Mouse (Mus musculus) brown adipose tissue, adult 24 weeks (tissue): ENCODE results near the gene Cenpp. TPM values are rescaled to one million over a fixed set of nuclear protein-coding genes. Genes with fewer than 3 reads are reported as not detected.

Source experiments
- H3K27ac ChIP-seq: fragments of 200-500 bp; replicated peaks from 2 replicates; pipeline ENCODE4 v1.5.1; 2012; ENCODE audit warnings: low read depth, mild to moderate bottlenecking, low read length
- H3K4me1 ChIP-seq: fragments of 200-500 bp; 2 replicates; pipeline ENCODE4 v1.6.1; 2012; ENCODE audit warnings: low read length, mixed read lengths; ENCODE audit not compliant: control insufficient read depth, insufficient read depth, insufficient read length
- H3K4me3 ChIP-seq: fragments of 200-500 bp; 2 replicates; pipeline ENCODE4 v1.5.1; 2012; ENCODE audit warnings: low read depth, mild to moderate bottlenecking, low read length, moderate library complexity; ENCODE audit not compliant: insufficient read depth
- polyA plus RNA-seq: library from polyadenylated mRNA; stranded (reverse); fragments of >200 nt; gene quantifications from 2 replicates; pipeline ENCODE4 v1.2.4, GENCODE M21; 2012; ENCODE audit not compliant: missing spikeins, insufficient read depth, insufficient read length

Cenpp gene
- polyA plus RNA-seq: 1.5 TPM in 1 of 2 replicates, not detected in the other

DNA sequence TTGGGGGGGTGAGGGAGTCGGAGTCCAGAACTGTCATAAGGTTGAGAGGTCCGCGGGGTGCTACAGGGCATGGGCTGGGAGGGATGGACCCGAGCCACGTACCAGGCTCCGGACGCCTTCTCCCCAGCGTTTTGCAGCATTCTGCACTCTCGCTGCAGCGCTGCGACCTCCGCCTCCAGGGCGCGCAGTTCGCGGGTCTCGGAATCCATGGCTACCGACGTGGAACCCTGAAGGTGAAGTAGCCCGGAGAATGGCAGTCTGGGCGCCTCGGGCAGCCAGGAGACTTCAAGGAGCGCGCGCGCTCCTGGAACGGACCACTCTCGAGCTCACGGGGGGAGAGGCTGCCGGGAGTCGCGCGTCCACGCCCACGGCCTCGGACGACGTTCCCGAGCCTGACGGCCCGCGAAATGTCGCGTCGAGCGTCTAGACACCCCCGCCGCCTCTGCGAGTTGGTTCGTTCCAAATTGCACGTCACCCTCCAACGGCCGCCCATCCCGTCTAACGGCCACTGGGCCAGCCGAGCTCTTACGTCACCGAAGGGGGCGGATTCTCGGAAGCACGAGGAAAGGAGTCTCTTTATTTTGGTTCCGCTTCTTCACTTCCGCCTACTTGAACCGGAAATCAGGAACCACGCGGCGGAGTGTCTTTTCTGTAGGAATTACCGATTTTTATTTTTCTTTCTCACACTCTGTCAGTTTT, at the start of gene Cenpp, which contains the start of gene Nol8:
Cenpp (minus strand) TSS at position 305 of the 699 bp plus-strand sequence.
Nol8 (plus strand) TSS at position 598 of the 699 bp plus-strand sequence.
- peak within 1 kb of the TSS; percentile 66 for H3K4me3 ChIP-seq
- H3K27ac ChIP-seq: peak within 1 kb of the TSS; percentile 74
- no peaks in the 10 kb centered on the region for H3K4me1 ChIP-seq

DNA sequence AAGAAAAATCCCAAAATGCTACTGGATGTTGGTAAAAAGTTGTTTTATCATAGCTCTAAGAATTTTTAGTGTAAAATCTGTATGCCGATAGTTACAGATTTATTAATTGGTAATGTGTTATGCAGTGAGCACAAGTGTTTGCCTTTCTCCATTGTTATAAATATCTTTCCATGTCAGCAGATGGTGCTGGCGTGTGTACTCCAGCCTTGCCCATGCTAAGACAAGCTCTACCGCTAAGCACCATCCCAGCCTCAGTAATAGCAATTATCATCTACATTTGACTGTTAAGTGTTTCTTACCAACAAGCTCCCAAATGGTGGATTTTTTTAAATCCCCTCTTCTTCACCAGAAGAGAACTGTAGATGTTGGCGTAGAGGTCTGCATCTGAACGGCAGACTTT, 38.5 kb upstream of the Cenpp start:
- no peak overlapping the region for H3K4me3 ChIP-seq
- no peak overlapping the region for H3K27ac ChIP-seq
- no peaks in the 10 kb centered on the region for H3K4me1 ChIP-seq

DNA sequence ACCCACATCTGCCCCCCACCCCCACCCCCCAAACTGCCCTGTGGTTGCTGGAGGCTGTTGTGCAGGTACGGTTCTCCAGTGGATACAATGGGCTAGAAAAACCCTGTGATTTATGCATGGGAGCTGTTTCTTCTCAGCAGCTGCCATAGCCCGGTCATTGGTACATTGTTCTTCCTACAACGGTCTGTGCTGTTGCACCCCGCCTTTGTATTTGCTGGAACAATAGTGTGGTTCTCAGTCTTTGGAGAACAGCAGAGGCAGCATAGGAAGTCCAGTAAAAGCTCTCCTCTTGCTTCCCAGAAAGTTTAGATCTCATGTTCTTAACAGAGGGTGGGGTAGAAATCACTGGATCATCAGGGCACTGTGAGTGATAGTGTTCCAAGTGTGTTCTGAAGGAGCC, 31.7 kb upstream of the Cenpp start:
- H3K4me1 ChIP-seq: 0 out of 2 replicates have a peak, but pooled peaks cover 4% of the 10 kb centered on the region
- H3K4me3 ChIP-seq: no peak overlapping the region
- no peak overlapping the region for H3K27ac ChIP-seq

- Histone ChIP-seq H3K4me1 (0 out of 2 replicates have a peak, but pooled peaks cover 4% of the 10 kb centered on the region), H3K27ac (no peak overlapping the region), H3K4me3 (peak overlapping the region; percentile 81)
Measured at GRCm38 (mm10) chr13:49682233-49682846, 29.8 kb upstream of the Cenpp start.

DNA sequence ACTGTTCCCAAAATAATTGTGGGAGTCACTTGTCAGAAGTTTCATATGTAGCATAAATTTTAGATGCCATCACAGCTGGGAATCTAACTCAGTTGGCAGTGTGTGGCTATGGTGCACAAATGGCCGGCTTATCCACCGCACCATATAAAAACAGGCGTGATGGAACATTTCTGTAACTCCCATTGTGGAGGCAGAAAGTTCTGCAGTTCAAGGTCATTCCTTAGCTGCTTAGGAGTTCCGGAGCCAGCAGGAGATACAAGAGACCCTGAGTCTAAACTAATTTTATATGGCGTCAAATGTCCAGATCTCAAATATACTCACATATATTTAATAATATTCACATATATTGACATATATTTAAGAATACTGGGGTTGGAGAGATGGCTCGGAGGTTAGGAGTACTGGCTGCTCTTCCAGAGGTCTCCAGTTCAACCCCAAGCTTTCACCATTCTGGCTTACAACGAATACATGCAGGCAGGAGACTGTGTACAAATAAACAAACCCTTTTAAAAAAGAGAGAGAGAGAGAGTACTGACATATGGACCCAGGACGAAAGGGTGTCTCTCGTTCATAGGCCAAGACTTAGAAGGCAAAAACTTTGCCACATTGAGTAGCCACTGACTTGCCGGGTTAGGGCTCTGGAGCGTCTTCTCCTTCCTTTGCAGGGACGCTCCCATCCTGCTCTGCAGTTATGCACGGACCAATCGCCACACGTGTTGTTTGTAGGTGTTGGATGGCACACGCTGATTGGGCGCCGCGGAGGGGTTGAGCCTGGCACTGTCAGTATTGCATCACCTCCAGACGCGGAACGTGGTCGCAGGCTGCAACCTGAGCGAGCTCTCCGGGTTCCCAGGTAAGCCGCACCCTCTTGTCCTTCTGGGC, 29.0 kb upstream of the Cenpp start, which contains the start of gene Iars:
Iars (plus strand) TSS at position 750 of the 882 bp plus-strand sequence.
- H3K4me3 ChIP-seq: peak within 1 kb of the TSS; percentile 81
- H3K4me1 ChIP-seq: 0 out of 2 replicates have a peak, but pooled peaks cover 4% of the 10 kb centered on the region

GRCm38 (mm10) chr13:49677793-49678192, 25.2 kb upstream of the Cenpp start:
- Histone ChIP-seq H3K4me1 (no peaks in the 10 kb centered on the region), H3K4me3 (no peak overlapping the region), H3K27ac (no peak overlapping the region)

More for the DNA sequence above, 29.0 kb upstream of the Cenpp start, which contains the start of gene Iars:
- H3K27ac ChIP-seq: peak within 1 kb of the TSS; percentile 79

- Histone ChIP-seq H3K4me1 (no peaks in the 10 kb centered on the region), H3K4me3 (peak overlapping the region; percentile 66)
Measured at GRCm38 (mm10) chr13:49653180-49653541, 576 bp upstream of the Cenpp start.

DNA sequence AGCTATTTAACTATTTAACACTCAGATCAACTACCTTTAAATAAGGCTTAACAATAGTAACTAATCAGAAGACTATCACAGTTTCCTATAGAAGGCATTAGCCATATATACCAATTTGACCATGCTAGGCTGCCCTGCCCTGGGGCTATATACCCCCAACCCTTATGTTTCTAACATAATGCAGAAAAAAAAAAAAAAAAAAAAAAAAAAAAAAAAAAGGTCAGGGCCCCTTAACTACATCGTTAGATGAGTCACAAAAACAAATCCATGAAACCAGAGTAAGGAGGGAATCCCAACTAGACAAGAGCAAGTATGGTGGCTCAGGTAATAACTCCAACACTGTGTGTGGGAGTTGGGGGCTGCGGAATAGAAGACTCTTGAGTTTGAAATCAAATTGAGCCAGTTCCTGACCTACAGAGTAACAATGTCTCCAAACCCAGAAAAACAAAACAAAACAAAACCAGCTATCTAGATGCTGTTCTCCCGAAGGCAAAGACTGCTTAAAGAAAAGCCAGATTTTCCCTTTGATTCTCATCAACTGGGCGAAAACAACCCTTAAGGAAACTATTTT, 719 bp downstream of the Cenpp start:
- H3K4me3 ChIP-seq: peak overlapping the region; percentile 59; the same call in 1 of the 2 replicates

More at GRCm38 (mm10) chr13:49653180-49653541, 576 bp upstream of the Cenpp start:
- H3K27ac ChIP-seq: peak overlapping the region; percentile 74

GRCm38 (mm10) chr13:49651136-49651535, 1.4 kb downstream of the Cenpp start:
- Histone ChIP-seq H3K4me1 (no peaks in the 10 kb centered on the region), H3K27ac (no peak overlapping the region), H3K4me3 (no peak overlapping the region)

More for the DNA sequence above, 719 bp downstream of the Cenpp start:
- H3K27ac ChIP-seq: no peak overlapping the region
- no peaks in the 10 kb centered on the region for H3K4me1 ChIP-seq

- no peak overlapping the region for H3K27ac ChIP-seq
- H3K4me1 ChIP-seq: no peaks in the 10 kb centered on the region
- H3K4me3 ChIP-seq: no peak overlapping the region
Measured at GRCm38 (mm10) chr13:49646019-49646418, 6.6 kb downstream of the Cenpp start.

DNA sequence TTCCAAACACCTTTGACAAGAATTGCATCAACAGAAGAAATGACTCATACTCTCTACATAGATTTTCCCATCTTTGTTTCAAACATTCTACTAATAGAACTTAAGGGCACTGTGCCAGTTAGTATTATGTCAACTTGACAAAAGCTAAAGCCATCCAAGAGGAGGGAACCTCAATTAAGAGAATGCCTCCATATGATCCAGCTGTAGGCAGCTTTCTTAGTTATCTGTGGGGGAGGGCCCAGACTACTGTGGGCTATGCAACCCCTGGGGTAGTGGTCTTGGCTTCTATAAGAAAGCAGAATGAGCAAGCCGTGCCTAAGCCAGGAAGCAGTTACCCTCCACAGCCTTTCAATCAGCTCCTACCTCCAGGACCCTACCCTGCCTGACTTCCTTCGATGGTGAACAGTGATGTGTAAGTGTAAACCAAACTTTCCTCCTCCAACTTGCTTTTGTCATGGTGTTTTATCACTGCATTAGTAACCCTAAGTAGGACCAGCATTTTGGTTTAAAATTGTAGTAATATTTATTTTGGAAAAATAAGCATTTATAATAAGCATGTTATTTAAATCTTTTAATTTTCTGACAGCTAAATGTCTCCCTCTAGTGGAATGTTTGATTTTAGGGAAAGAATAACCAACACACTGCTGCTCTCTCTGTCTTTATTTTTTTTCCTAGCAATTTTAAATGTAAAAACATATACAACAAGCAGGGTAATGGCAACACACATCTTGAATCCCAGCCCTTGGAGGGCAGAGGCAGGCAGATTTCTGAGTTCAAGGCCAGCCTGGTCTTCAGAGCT, 7.7 kb downstream of the Cenpp start:
- no peak overlapping the region for H3K27ac ChIP-seq
- H3K4me3 ChIP-seq: no peak overlapping the region
- H3K4me1 ChIP-seq: no peaks in the 10 kb centered on the region

GRCm38 (mm10) chr13:49643669-49644362, 8.8 kb downstream of the Cenpp start:
- Histone ChIP-seq H3K27ac (no peak overlapping the region), H3K4me3 (no peak overlapping the region)

DNA sequence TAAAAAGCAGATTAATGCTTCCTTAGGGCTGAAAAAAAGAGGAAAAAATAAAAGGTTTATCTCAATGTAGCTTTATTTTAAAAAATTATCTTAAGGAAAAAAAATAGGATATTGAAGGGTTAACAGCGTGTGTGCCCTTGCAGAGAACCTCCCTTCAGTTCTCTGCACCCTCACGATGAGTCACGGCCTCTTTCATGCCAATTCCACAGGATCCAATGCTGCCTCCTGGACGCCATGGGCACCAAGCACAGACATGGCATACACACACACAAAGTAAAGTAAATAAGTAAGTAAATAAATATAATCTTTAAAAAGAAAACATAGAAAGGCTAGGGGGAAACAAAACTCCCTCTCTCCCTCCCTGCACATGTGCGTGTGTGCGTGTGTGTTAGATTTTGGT, 9.9 kb downstream of the Cenpp start:
- H3K4me1 ChIP-seq: no peaks in the 10 kb centered on the region
- no peak overlapping the region for H3K27ac ChIP-seq
- H3K4me3 ChIP-seq: no peak overlapping the region

More at GRCm38 (mm10) chr13:49643669-49644362, 8.8 kb downstream of the Cenpp start:
- no peaks in the 10 kb centered on the region for H3K4me1 ChIP-seq
